Mouse (Mus musculus) liver, embryonic 12.5 days (tissue): Measurements from ENCODE around the gene St3gal5. TPM values are rescaled to one million over a fixed set of nuclear protein-coding genes. Genes with fewer than 3 reads are reported as not detected.

ENCODE experiments used
- ATAC-seq: fragments of 200-750 bp; cut with Nextera tagmentation; 2 replicates; pipeline ENCODE4 v1.8.0; 2017; ENCODE audit warnings: moderate number of reproducible peaks, mild to moderate bottlenecking, moderate library complexity
- H3K27ac ChIP-seq: fragments of 300-500 bp; sonication (generic); 2 replicates; pipeline ENCODE4 v1.5.1; 2016; ENCODE audit warnings: mild to moderate bottlenecking
- H3K27me3 ChIP-seq: fragments of 300-500 bp; sonication (generic); replicated peaks from 2 replicates; pipeline ENCODE4 v1.6.1; 2016; ENCODE audit warnings: mild to moderate bottlenecking, moderate library complexity
- H3K36me3 ChIP-seq: fragments of 300-500 bp; sonication (generic); 2 replicates; pipeline ENCODE4 v1.6.1; 2016; ENCODE audit warnings: mild to moderate bottlenecking, moderate library complexity
- H3K4me1 ChIP-seq: fragments of 300-500 bp; sonication (generic); 2 replicates; pipeline ENCODE4 v1.6.1; 2016
- H3K4me2 ChIP-seq: fragments of 300-500 bp; sonication (generic); 2 replicates; pipeline ENCODE4 v1.6.1; 2016; ENCODE audit warnings: mild to moderate bottlenecking, moderate library complexity
- H3K4me3 ChIP-seq: fragments of 300-500 bp; sonication (generic); 2 replicates; pipeline ENCODE4 v1.5.1; 2016; ENCODE audit warnings: mild to moderate bottlenecking, moderate library complexity
- H3K9ac ChIP-seq: fragments of 300-500 bp; sonication (generic); 2 replicates; pipeline ENCODE4 v1.6.1; 2016; ENCODE audit warnings: mild to moderate bottlenecking, moderate library complexity
- H3K9me3 ChIP-seq: fragments of 300-500 bp; sonication (generic); replicated peaks from 2 replicates; pipeline ENCODE4 v1.6.1; 2016; ENCODE audit warnings: mild to moderate bottlenecking, moderate library complexity
- WGBS: fragments of 180-500 bp; shearing (Covaris S2); methylation state at CpG from one replicate; pipeline ENCODE4 v1.1.7; 2016; ENCODE audit not compliant: insufficient replicate concordance; 5-methylcytosine and 5-hydroxymethylcytosine counted together
- polyA plus RNA-seq: library from polyadenylated mRNA; unstranded; fragments of >200 nt; fragmentation: Nextera tagmentation; extraction: Ambion mirVana; gene quantifications from 2 replicates; pipeline ENCODE4 v1.2.1, GENCODE M21; 2016

Gene St3gal5
- polyA plus RNA-seq, 1 experiment from 2014 or later, result 166 TPM

- H3K27me3 ChIP-seq, result no peaks in the 10 kb centered on the region; the same call in 1 of the 2 replicates
- no peak overlapping the region for H3K27ac ChIP-seq
- ATAC-seq, result no peak
- H3K36me3 ChIP-seq, result no peaks in the 10 kb centered on the region
- no peak overlapping the region for H3K4me2 ChIP-seq
- H3K4me1 ChIP-seq, result no peaks in the 10 kb centered on the region
- H3K9me3 ChIP-seq, result no peaks in the 10 kb centered on the region
- 75% methylated on average over 5 of the region's 5 CpGs for WGBS
- no peak overlapping the region for H3K4me3 ChIP-seq
- no peak overlapping the region for H3K9ac ChIP-seq
Measured at GRCm38 (mm10) chr6:72071281-72071870, 26.0 kb upstream of the St3gal5 start.

- Histone ChIP-seq H3K27me3 (peaks cover 6% of the 10 kb centered on the region; the same call in 1 of the 2 replicates), H3K36me3 (no peaks in the 10 kb centered on the region), H3K9ac (no peak overlapping the region), H3K27ac (no peak overlapping the region), H3K4me3 (no peak overlapping the region), H3K9me3 (no peaks in the 10 kb centered on the region), H3K4me2 (no peak overlapping the region), H3K4me1 (no peaks in the 10 kb centered on the region)
- ATAC-seq, result no peak
- 83% methylated on average over 4 of the region's 4 CpGs for WGBS
Measured at GRCm38 (mm10) chr6:72073781-72074180, 23.6 kb upstream of the St3gal5 start.

- ATAC-seq, result no peak
- 60% methylated on average over 9 of the region's 9 CpGs for WGBS
- Histone ChIP-seq H3K27me3 (peaks cover 6% of the 10 kb centered on the region; the same call in 1 of the 2 replicates), H3K4me1 (no peaks in the 10 kb centered on the region), H3K9me3 (peaks cover 13% of the 10 kb centered on the region), H3K4me2 (no peak overlapping the region), H3K9ac (no peak overlapping the region), H3K27ac (no peak overlapping the region), H3K4me3 (no peak overlapping the region), H3K36me3 (no peaks in the 10 kb centered on the region)
Measured at GRCm38 (mm10) chr6:72076512-72076911, 20.9 kb upstream of the St3gal5 start.

- H3K9ac ChIP-seq, result no peak overlapping the region
- 65% methylated on average over 5 of the region's 5 CpGs for WGBS
- H3K27me3 ChIP-seq, result peaks cover 6% of the 10 kb centered on the region; the same call in 1 of the 2 replicates
- H3K9me3 ChIP-seq, result peaks cover 16% of the 10 kb centered on the region
- H3K36me3 ChIP-seq, result no peaks in the 10 kb centered on the region
- H3K27ac ChIP-seq, result no peak overlapping the region
- no peak for ATAC-seq
- H3K4me1 ChIP-seq, result no peaks in the 10 kb centered on the region
- H3K4me3 ChIP-seq, result no peak overlapping the region
- H3K4me2 ChIP-seq, result no peak overlapping the region
Measured at GRCm38 (mm10) chr6:72078178-72078577, 19.2 kb upstream of the St3gal5 start.

- no peaks in the 10 kb centered on the region for H3K4me1 ChIP-seq
- no peak for ATAC-seq
- no peak overlapping the region for H3K4me3 ChIP-seq
- H3K27me3 ChIP-seq, result peaks cover 6% of the 10 kb centered on the region; the same call in 1 of the 2 replicates
- WGBS, result 83% methylated on average over 13 of the region's 13 CpGs
- peaks cover 16% of the 10 kb centered on the region for H3K9me3 ChIP-seq
- no peak overlapping the region for H3K9ac ChIP-seq
- no peak overlapping the region for H3K4me2 ChIP-seq
- no peak overlapping the region for H3K27ac ChIP-seq
- H3K36me3 ChIP-seq, result no peaks in the 10 kb centered on the region
Measured at GRCm38 (mm10) chr6:72081318-72082024, 15.9 kb upstream of the St3gal5 start.

GRCm38 (mm10) chr6:72087402-72087801 lies 10.0 kb upstream of the St3gal5 start:
- peaks cover 9% of the 10 kb centered on the region; the same call in 1 of the 2 replicates for H3K27me3 ChIP-seq
- 0 out of 2 replicates have a peak, but pooled peaks cover 1% of the 10 kb centered on the region for H3K9me3 ChIP-seq
- H3K4me1 ChIP-seq, result peaks cover under 1% of the 10 kb centered on the region
- H3K36me3 ChIP-seq, result no peaks in the 10 kb centered on the region
- no peak overlapping the region for H3K4me2 ChIP-seq
- H3K4me3 ChIP-seq, result no peak overlapping the region
- no peak overlapping the region for H3K9ac ChIP-seq
- WGBS, result 49% methylated on average over 5 of the region's 5 CpGs
- ATAC-seq, result no peak
- H3K27ac ChIP-seq, result no peak overlapping the region

GRCm38 (mm10) chr6:72089865-72090264 lies 7.5 kb upstream of the St3gal5 start:
- Histone ChIP-seq H3K9ac (no peak overlapping the region), H3K4me1 (peaks cover 9% of the 10 kb centered on the region), H3K36me3 (no peaks in the 10 kb centered on the region), H3K27ac (no peak overlapping the region), H3K9me3 (no peaks in the 10 kb centered on the region), H3K4me2 (no peak overlapping the region), H3K4me3 (no peak overlapping the region), H3K27me3 (peaks cover 9% of the 10 kb centered on the region; the same call in 1 of the 2 replicates)
- ATAC-seq, result no peak
- 75% methylated on average over 5 of the region's 5 CpGs for WGBS

- no peak overlapping the region for H3K4me2 ChIP-seq
- ATAC-seq, result no peak
- H3K4me1 ChIP-seq, result peaks cover 18% of the 10 kb centered on the region
Measured at GRCm38 (mm10) chr6:72091007-72091406, 6.4 kb upstream of the St3gal5 start.

GRCm38 (mm10) chr6:72093121-72093520 lies 4.3 kb upstream of the St3gal5 start:
- no peaks in the 10 kb centered on the region; the same call in 1 of the 2 replicates for H3K27me3 ChIP-seq
- ATAC-seq, result no peak
- no peak overlapping the region for H3K4me3 ChIP-seq
- peaks cover 29% of the 10 kb centered on the region for H3K4me1 ChIP-seq
- H3K9ac ChIP-seq, result no peak overlapping the region
- 0 out of 2 replicates have a peak overlapping the region, but pooled peaks have one; percentile 34 for H3K27ac ChIP-seq
- no peaks in the 10 kb centered on the region for H3K9me3 ChIP-seq
- H3K36me3 ChIP-seq, result no peaks in the 10 kb centered on the region
- no peak overlapping the region for H3K4me2 ChIP-seq
- 56% methylated on average over 1 of the region's 1 CpGs for WGBS

More at GRCm38 (mm10) chr6:72091007-72091406, 6.4 kb upstream of the St3gal5 start:
- H3K4me3 ChIP-seq, result no peak overlapping the region
- H3K36me3 ChIP-seq, result no peaks in the 10 kb centered on the region
- H3K27ac ChIP-seq, result no peak overlapping the region
- no peak overlapping the region for H3K9ac ChIP-seq
- peaks cover 9% of the 10 kb centered on the region; the same call in 1 of the 2 replicates for H3K27me3 ChIP-seq
- no peaks in the 10 kb centered on the region for H3K9me3 ChIP-seq
- 60% methylated on average over 6 of the region's 6 CpGs for WGBS

- H3K9ac ChIP-seq, result peak overlapping the region; percentile 99
- H3K4me2 ChIP-seq, result peak overlapping the region; percentile 77
- peak overlapping the region; percentile 97 for H3K4me3 ChIP-seq
Measured at GRCm38 (mm10) chr6:72096217-72096616, 1.2 kb upstream of the St3gal5 start.

GRCm38 (mm10) chr6:72096669-72097068 lies 723 bp upstream of the St3gal5 start:
- Histone ChIP-seq H3K36me3 (no peaks in the 10 kb centered on the region), H3K9me3 (no peaks in the 10 kb centered on the region), H3K9ac (peak overlapping the region; percentile 99), H3K4me3 (peak overlapping the region; percentile 97), H3K4me2 (peak overlapping the region; percentile 77), H3K27me3 (no peaks in the 10 kb centered on the region), H3K27ac (peak overlapping the region; percentile 95), H3K4me1 (peaks cover 57% of the 10 kb centered on the region)
- no peak for ATAC-seq
- 37% methylated on average over 8 of the region's 8 CpGs for WGBS

More at GRCm38 (mm10) chr6:72096217-72096616, 1.2 kb upstream of the St3gal5 start:
- no peaks in the 10 kb centered on the region for H3K36me3 ChIP-seq
- peak overlapping the region; percentile 95 for H3K27ac ChIP-seq
- no peaks in the 10 kb centered on the region for H3K9me3 ChIP-seq
- ATAC-seq, result no peak
- no peaks in the 10 kb centered on the region; the same call in 1 of the 2 replicates for H3K27me3 ChIP-seq
- WGBS, result 22% methylated on average over 5 of the region's 5 CpGs
- peaks cover 53% of the 10 kb centered on the region for H3K4me1 ChIP-seq

GRCm38 (mm10) chr6:72098021-72098655 lies 746 bp downstream of the St3gal5 start:
- Histone ChIP-seq H3K9me3 (no peaks in the 10 kb centered on the region), H3K4me3 (peak overlapping the region; percentile 97), H3K27ac (peak overlapping the region; percentile 95), H3K27me3 (no peaks in the 10 kb centered on the region), H3K36me3 (peaks cover 7% of the 10 kb centered on the region; the same call in 1 of the 2 replicates), H3K4me2 (peak overlapping the region; percentile 77), H3K4me1 (peaks cover 64% of the 10 kb centered on the region), H3K9ac (peak overlapping the region; percentile 99)
- ATAC-seq, result no peak
- WGBS, result 2% methylated on average over 15 of the region's 15 CpGs
